Mouse (Mus musculus) hindbrain, embryonic 10.5 days (tissue): Measurements from ENCODE around the gene Pkib. TPM values are rescaled to one million over a fixed set of nuclear protein-coding genes. Genes with fewer than 3 reads are reported as not detected.

Experiments used
- DNase-seq: peaks from one replicate; pipeline ENCODE4 v3.0.0-alpha.2; 2017; ENCODE audit warnings: low spot score
- H3K27ac ChIP-seq: fragments of 300-500 bp; sonication (generic); 2 replicates; pipeline ENCODE4 v1.5.1; 2016; ENCODE audit warnings: mild to moderate bottlenecking, moderate library complexity
- H3K27me3 ChIP-seq: fragments of 300-500 bp; sonication (generic); 2 replicates; pipeline ENCODE4 v1.6.1; 2016; ENCODE audit warnings: mild to moderate bottlenecking; ENCODE audit not compliant: poor library complexity, insufficient read depth, severe bottlenecking
- H3K36me3 ChIP-seq: fragments of 300-500 bp; sonication (generic); 2 replicates; pipeline ENCODE4 v1.6.1; 2016; ENCODE audit warnings: mild to moderate bottlenecking, moderate library complexity
- H3K4me1 ChIP-seq: fragments of 300-500 bp; sonication (generic); replicated peaks from 2 replicates; pipeline ENCODE4 v1.6.1; 2016; ENCODE audit warnings: mild to moderate bottlenecking
- H3K4me3 ChIP-seq: fragments of 300-500 bp; sonication (generic); 2 replicates; pipeline ENCODE4 v1.5.1; 2016; ENCODE audit warnings: mild to moderate bottlenecking, moderate library complexity
- H3K9me3 ChIP-seq: fragments of 300-500 bp; sonication (generic); 2 replicates; pipeline ENCODE4 v1.6.1; 2016; ENCODE audit warnings: mild to moderate bottlenecking, moderate library complexity
- WGBS: fragments of 180-500 bp; shearing (Covaris S2); methylation state at CpG from one replicate; pipeline ENCODE4 v1.1.7; 2016; 5-methylcytosine and 5-hydroxymethylcytosine counted together
- polyA plus RNA-seq: library from polyadenylated mRNA; unstranded; fragments of >200 nt; fragmentation: Nextera tagmentation; extraction: Ambion mirVana; gene quantifications from 2 replicates; pipeline ENCODE4 v1.2.1, GENCODE M21; 2016

Gene Pkib
- polyA plus RNA-seq, 1 experiment from 2014 or later = 2.4 TPM

DNA sequence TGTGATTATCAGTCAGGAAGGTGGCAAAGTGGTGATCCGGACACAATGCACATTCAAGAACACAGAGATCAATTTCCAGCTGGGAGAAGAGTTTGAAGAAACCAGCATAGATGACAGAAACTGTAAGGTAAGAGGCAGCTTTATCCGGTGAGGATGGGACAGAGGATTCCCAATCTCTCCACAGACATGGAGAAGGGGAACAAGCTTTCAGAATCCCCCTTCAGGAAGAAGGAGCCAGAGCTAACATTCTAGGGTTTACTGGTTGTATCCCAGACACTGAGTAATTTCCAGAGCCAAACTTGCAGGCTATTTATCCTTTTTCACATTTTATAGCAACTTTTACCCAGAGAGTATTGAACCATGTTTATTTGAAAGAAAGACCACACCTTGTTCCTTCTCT, 153.8 kb downstream of the Pkib start:
- Histone ChIP-seq H3K4me3 (peak overlapping the region; percentile 57), H3K36me3 (peaks cover 36% of the 10 kb centered on the region), H3K4me1 (peaks cover 44% of the 10 kb centered on the region), H3K27me3 (no peaks in the 10 kb centered on the region), H3K9me3 (no peaks in the 10 kb centered on the region), H3K27ac (peak overlapping the region; percentile 89)
- DNase-seq = no peak
- 34% methylated on average over 2 of the region's 2 CpGs for WGBS

Other genes with a start within 250 kb of the Pkib start
- gene Hsf2, start 145.6 kb upstream of the Pkib start, polyA plus RNA-seq = 58.6 and 59.9 TPM in 2 replicates
- gene Serinc1, start 99.5 kb upstream of the Pkib start, polyA plus RNA-seq = 135 and 142 TPM in 2 replicates
- gene Fabp7, start 152.9 kb downstream of the Pkib start, polyA plus RNA-seq = 518 and 856 TPM in 2 replicates
- 9.1 and 10.8 TPM in 2 replicates for gene Smpdl3a, start 162.4 kb downstream of the Pkib start, polyA plus RNA-seq